Mouse (Mus musculus) embryonic facial prominence, embryonic 12.5 days (tissue): ENCODE measurements around the gene Cdt1. TPM values are rescaled to one million over a fixed set of nuclear protein-coding genes. Genes with fewer than 3 reads are reported as not detected.

Source experiments
- ATAC-seq: fragments of 200-750 bp; cut with Nextera tagmentation; 2 replicates; pipeline ENCODE4 v1.8.0; 2017; ENCODE audit not compliant: insufficient number of reproducible peaks, insufficient read depth, low FRiP score, low TSS enrichment
- H3K27ac ChIP-seq: fragments of 300-500 bp; sonication (generic); 2 replicates; pipeline ENCODE4 v1.5.1; 2016; ENCODE audit warnings: mild to moderate bottlenecking
- H3K27me3 ChIP-seq: fragments of 300-500 bp; sonication (generic); 2 replicates; pipeline ENCODE4 v1.6.1; 2016; ENCODE audit warnings: mild to moderate bottlenecking, moderate library complexity
- H3K36me3 ChIP-seq: fragments of 300-500 bp; sonication (generic); 2 replicates; pipeline ENCODE4 v1.6.1; 2016; ENCODE audit warnings: mild to moderate bottlenecking
- H3K4me1 ChIP-seq: fragments of 300-500 bp; sonication (generic); 2 replicates; pipeline ENCODE4 v1.6.1; 2016
- H3K4me2 ChIP-seq: fragments of 300-500 bp; sonication (generic); replicated peaks from 2 replicates; pipeline ENCODE4 v1.6.1; 2016; ENCODE audit warnings: mild to moderate bottlenecking, moderate library complexity
- H3K4me3 ChIP-seq: fragments of 300-500 bp; sonication (generic); 2 replicates; pipeline ENCODE4 v1.5.1; 2016; ENCODE audit warnings: mild to moderate bottlenecking
- H3K9ac ChIP-seq: fragments of 300-500 bp; sonication (generic); 2 replicates; pipeline ENCODE4 v1.6.1; 2016; ENCODE audit warnings: mild to moderate bottlenecking, moderate library complexity
- H3K9me3 ChIP-seq: fragments of 300-500 bp; sonication (generic); 2 replicates; pipeline ENCODE4 v1.6.1; 2016; ENCODE audit warnings: mild to moderate bottlenecking, moderate library complexity
- WGBS: fragments of 180-500 bp; shearing (Covaris S2); methylation state at CpG from one replicate; pipeline ENCODE4 v1.1.7; 2016; 5-methylcytosine and 5-hydroxymethylcytosine counted together
- polyA plus RNA-seq: library from polyadenylated mRNA; unstranded; fragments of >200 nt; fragmentation: Nextera tagmentation; extraction: Ambion mirVana; gene quantifications from 2 replicates; pipeline ENCODE4 v1.2.1, GENCODE M21; 2016

The Cdt1 gene
- polyA plus RNA-seq, 1 experiment from 2014 or later = 41.6 TPM

- no peak overlapping the region for H3K4me2 ChIP-seq
- H3K36me3 ChIP-seq = no peaks in the 10 kb centered on the region
- H3K4me1 ChIP-seq = peaks cover 13% of the 10 kb centered on the region
- H3K27me3 ChIP-seq = no peaks in the 10 kb centered on the region
- H3K9ac ChIP-seq = no peak overlapping the region
- H3K9me3 ChIP-seq = 0 out of 2 replicates have a peak, but pooled peaks cover 4% of the 10 kb centered on the region
- no peak overlapping the region for H3K4me3 ChIP-seq
- 83% methylated on average over 8 of the region's 8 CpGs for WGBS
- no peak overlapping the region for H3K27ac ChIP-seq
- ATAC-seq = no peak
Measured at GRCm38 (mm10) chr8:122531312-122531711, 36.5 kb upstream of the Cdt1 start.

- no peak overlapping the region for H3K4me3 ChIP-seq
- no peak overlapping the region for H3K9ac ChIP-seq
- no peak overlapping the region for H3K4me2 ChIP-seq
- 29% methylated on average over 6 of the region's 6 CpGs for WGBS
- H3K4me1 ChIP-seq = peaks cover 10% of the 10 kb centered on the region
- peak; percentile 57; the same call in 1 of the 2 replicates for ATAC-seq
- peak overlapping the region; percentile 58 for H3K27ac ChIP-seq
- H3K36me3 ChIP-seq = peaks cover 5% of the 10 kb centered on the region; the same call in 1 of the 2 replicates
- H3K27me3 ChIP-seq = no peaks in the 10 kb centered on the region
- H3K9me3 ChIP-seq = no peaks in the 10 kb centered on the region
Measured at GRCm38 (mm10) chr8:122537033-122537432, 30.8 kb upstream of the Cdt1 start.

GRCm38 (mm10) chr8:122537812-122538211, 30.0 kb upstream of the Cdt1 start:
- Histone ChIP-seq H3K27me3 (no peaks in the 10 kb centered on the region), H3K9ac (no peak overlapping the region), H3K4me1 (peaks cover 10% of the 10 kb centered on the region), H3K27ac (peak overlapping the region; percentile 58; the same call in 1 of the 2 replicates), H3K4me3 (no peak overlapping the region), H3K36me3 (peaks cover 5% of the 10 kb centered on the region; the same call in 1 of the 2 replicates), H3K9me3 (no peaks in the 10 kb centered on the region), H3K4me2 (no peak overlapping the region)
- WGBS = 82% methylated on average over 2 of the region's 2 CpGs
- no peak; the same call in 1 of the 2 replicates for ATAC-seq

- no peak overlapping the region for H3K4me3 ChIP-seq
- no peak for ATAC-seq
Measured at GRCm38 (mm10) chr8:122538310-122539076, 29.3 kb upstream of the Cdt1 start.

GRCm38 (mm10) chr8:122544138-122544537, 23.7 kb upstream of the Cdt1 start:
- Histone ChIP-seq H3K9ac (no peak overlapping the region), H3K4me1 (peaks cover 21% of the 10 kb centered on the region), H3K4me3 (no peak overlapping the region), H3K36me3 (no peaks in the 10 kb centered on the region), H3K27me3 (no peaks in the 10 kb centered on the region), H3K9me3 (no peaks in the 10 kb centered on the region), H3K27ac (no peak overlapping the region), H3K4me2 (no peak overlapping the region)
- WGBS = 82% methylated on average over 8 of the region's 8 CpGs
- ATAC-seq = no peak

More at GRCm38 (mm10) chr8:122538310-122539076, 29.3 kb upstream of the Cdt1 start:
- H3K4me2 ChIP-seq = no peak overlapping the region
- H3K27ac ChIP-seq = no peak overlapping the region
- H3K27me3 ChIP-seq = no peaks in the 10 kb centered on the region
- peaks cover 5% of the 10 kb centered on the region; the same call in 1 of the 2 replicates for H3K36me3 ChIP-seq
- H3K9me3 ChIP-seq = no peaks in the 10 kb centered on the region
- 87% methylated on average over 9 of the region's 9 CpGs for WGBS
- H3K4me1 ChIP-seq = peaks cover 10% of the 10 kb centered on the region
- H3K9ac ChIP-seq = no peak overlapping the region

- H3K4me3 ChIP-seq = no peak overlapping the region
- 92% methylated on average over 7 of the region's 7 CpGs for WGBS
- H3K27me3 ChIP-seq = no peaks in the 10 kb centered on the region
- no peaks in the 10 kb centered on the region for H3K9me3 ChIP-seq
- H3K36me3 ChIP-seq = no peaks in the 10 kb centered on the region
- H3K4me2 ChIP-seq = no peak overlapping the region
- H3K4me1 ChIP-seq = peaks cover 36% of the 10 kb centered on the region
- H3K27ac ChIP-seq = 0 out of 2 replicates have a peak overlapping the region, but pooled peaks have one; percentile 23
- no peak overlapping the region for H3K9ac ChIP-seq
- ATAC-seq = no peak
Measured at GRCm38 (mm10) chr8:122546066-122546755, 21.6 kb upstream of the Cdt1 start.

- Histone ChIP-seq H3K4me3 (no peak overlapping the region), H3K4me2 (no peak overlapping the region; the same call in 1 of the 2 replicates), H3K9me3 (no peaks in the 10 kb centered on the region), H3K27ac (0 out of 2 replicates have a peak overlapping the region, but pooled peaks have one; percentile 37), H3K9ac (no peak overlapping the region), H3K4me1 (peaks cover 40% of the 10 kb centered on the region), H3K36me3 (no peaks in the 10 kb centered on the region), H3K27me3 (no peaks in the 10 kb centered on the region)
- 78% methylated on average over 24 of the region's 24 CpGs for WGBS
- ATAC-seq = no peak
Measured at GRCm38 (mm10) chr8:122546811-122547453, 20.9 kb upstream of the Cdt1 start.

GRCm38 (mm10) chr8:122547815-122548214, 20.0 kb upstream of the Cdt1 start:
- no peak for ATAC-seq
- no peaks in the 10 kb centered on the region for H3K9me3 ChIP-seq
- H3K4me1 ChIP-seq = peaks cover 40% of the 10 kb centered on the region
- no peak overlapping the region for H3K4me2 ChIP-seq
- H3K9ac ChIP-seq = no peak overlapping the region
- no peak overlapping the region for H3K4me3 ChIP-seq
- no peaks in the 10 kb centered on the region for H3K27me3 ChIP-seq
- no peaks in the 10 kb centered on the region for H3K36me3 ChIP-seq
- WGBS = 35% methylated on average over 5 of the region's 5 CpGs
- H3K27ac ChIP-seq = peak overlapping the region; percentile 37; the same call in 1 of the 2 replicates

- Histone ChIP-seq H3K27me3 (no peaks in the 10 kb centered on the region), H3K9me3 (no peaks in the 10 kb centered on the region), H3K36me3 (no peaks in the 10 kb centered on the region), H3K4me2 (no peak overlapping the region), H3K27ac (no peak overlapping the region), H3K4me1 (peaks cover 40% of the 10 kb centered on the region), H3K4me3 (no peak overlapping the region), H3K9ac (no peak overlapping the region)
- 69% methylated on average over 13 of the region's 13 CpGs for WGBS
- ATAC-seq = no peak
Measured at GRCm38 (mm10) chr8:122548331-122548730, 19.5 kb upstream of the Cdt1 start.

- WGBS = 90% methylated on average over 3 of the region's 3 CpGs
- Histone ChIP-seq H3K9ac (no peak overlapping the region), H3K4me2 (peak overlapping the region; percentile 93), H3K36me3 (no peaks in the 10 kb centered on the region), H3K9me3 (no peaks in the 10 kb centered on the region), H3K27ac (peak overlapping the region; percentile 30; the same call in 1 of the 2 replicates), H3K4me3 (0 out of 2 replicates have a peak overlapping the region, but pooled peaks have one; percentile 71), H3K27me3 (no peaks in the 10 kb centered on the region), H3K4me1 (peaks cover 40% of the 10 kb centered on the region)
- no peak for ATAC-seq
Measured at GRCm38 (mm10) chr8:122548891-122549439, 18.9 kb upstream of the Cdt1 start.
